Mouse (Mus musculus) mature B cell (primary cell): ENCODE results near the gene Vps8.

Experiments
- in situ Hi-C: fragments of 300-500 bp; cut with MboI; formaldehyde crosslinking; loops from 2 replicates; pipeline ENCODE4 v1.14.3; 2019

The Vps8 gene

GRCm38 (mm10) chr16:21625784-21626634, 203.1 kb downstream of the Vps8 start:
- in situ Hi-C loops, result no loop called here

- in situ Hi-C loops, result no loop called here
These were observed 204.3 kb downstream of the Vps8 start for GRCm38 (mm10) chr16:21627248-21627647.

GRCm38 (mm10) chr16:21628061-21628591, 205.2 kb downstream of the Vps8 start:
- in situ Hi-C loops, result no loop called here

DNA sequence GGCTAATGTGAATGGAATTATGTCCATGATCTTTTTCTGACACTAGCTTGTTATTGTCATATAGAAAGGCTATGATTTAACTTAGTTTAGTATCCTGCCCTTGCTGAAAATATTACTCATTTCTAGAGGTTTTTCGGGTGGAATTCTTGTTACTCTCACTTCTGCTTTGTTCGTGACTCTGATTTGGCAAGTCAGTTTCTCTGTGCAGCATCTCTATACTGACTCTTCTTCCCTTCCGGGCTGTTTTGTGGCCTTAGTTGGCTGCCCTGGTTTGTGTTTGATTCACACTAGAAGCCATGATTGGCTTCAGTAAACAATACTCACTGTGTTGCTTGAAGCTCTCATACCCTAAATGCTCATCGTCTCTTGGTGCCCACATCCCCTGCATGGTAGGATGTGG, 207.7 kb downstream of the Vps8 start:
- in situ Hi-C loops, result no loop called here

GRCm38 (mm10) chr16:21631815-21632222, 208.9 kb downstream of the Vps8 start:
- in situ Hi-C loops, result no loop called here

DNA sequence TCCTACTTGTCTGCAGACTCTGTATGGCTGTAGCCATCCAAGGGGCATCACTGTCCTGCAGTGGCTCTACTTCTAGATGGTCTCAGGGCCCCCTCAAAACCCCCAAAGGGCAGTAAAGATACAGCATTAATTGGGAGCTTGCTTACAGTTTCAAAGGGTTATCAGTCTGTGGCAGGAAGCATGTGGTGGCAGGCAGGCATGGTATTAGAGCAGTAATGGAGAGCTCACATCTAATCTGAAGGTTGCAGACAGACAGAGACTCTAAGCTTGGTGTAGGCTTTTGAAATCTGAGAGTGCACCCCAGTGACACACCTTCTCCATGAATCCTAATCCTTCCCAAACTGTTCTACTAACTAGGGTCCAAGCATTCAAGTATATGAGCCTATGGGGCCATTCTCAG, 211.5 kb downstream of the Vps8 start:
- in situ Hi-C loops, result no loop called here

GRCm38 (mm10) chr16:21636156-21636853, 213.4 kb downstream of the Vps8 start:
- in situ Hi-C loops, result no loop called here

DNA sequence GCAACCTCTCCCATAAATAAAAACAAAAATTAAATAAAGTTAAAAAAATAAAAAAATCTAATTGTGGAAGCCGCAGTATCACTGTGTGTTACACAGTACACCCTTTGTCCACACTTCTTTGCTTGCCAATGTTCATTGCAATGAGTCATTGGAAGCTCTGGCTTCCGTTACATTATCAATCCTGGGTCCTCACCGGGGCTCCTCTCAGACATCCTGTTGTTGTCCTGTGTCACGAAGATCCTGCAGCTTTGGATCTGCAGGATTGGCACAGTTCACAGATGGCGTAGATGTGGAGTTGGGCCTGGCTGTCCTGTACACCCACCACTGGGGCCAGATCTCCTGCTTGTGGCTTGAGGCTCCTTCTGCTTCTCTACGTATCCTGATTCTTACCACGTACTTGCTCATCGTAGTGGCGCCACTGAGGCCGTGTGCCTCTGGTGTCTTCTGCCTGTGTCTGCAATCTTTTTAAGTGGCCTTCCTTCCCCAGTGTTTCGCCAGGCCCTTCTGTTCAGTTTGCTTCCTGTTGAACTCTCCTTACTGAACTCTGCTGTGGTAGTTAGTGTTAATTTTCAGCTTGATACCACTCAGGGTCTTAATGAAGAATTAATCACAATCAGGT, 214.4 kb downstream of the Vps8 start:
- in situ Hi-C loops, result no loop called here

DNA sequence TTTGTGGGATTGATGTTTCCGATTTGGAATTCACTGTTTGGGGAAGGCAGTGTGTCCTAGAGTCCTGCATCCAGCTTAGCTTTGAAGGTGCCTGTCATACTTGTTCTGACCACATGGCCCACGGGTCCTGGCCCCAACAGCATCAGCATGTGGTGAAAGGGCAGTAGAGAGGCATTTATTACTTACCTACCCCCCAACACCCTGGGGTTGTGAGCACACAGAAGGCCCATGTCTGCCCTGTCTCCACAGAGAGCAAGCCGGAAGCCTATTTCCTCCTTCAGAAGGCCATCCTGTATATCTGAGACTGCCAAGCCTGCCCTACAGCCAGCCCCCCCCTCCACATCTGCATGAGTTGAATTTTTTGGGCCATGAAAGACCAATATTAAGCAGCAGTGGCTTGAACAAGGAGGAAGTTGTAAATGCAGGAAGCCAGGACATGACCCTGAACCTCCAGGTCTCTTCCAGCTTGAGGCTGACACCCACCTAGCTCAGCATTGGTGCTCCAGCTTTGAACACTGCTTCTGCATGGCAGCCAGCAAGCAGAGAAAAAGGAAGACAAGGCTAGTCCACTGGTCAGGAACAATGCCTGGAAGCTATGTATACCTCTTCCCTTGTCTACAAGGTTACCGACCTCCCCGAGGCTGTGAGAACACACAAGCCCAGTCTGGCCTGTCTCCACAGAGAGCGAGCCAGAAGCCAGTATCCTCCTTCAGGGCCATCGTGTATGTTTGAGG, 218.0 kb downstream of the Vps8 start:
- in situ Hi-C loops, result no loop called here

DNA sequence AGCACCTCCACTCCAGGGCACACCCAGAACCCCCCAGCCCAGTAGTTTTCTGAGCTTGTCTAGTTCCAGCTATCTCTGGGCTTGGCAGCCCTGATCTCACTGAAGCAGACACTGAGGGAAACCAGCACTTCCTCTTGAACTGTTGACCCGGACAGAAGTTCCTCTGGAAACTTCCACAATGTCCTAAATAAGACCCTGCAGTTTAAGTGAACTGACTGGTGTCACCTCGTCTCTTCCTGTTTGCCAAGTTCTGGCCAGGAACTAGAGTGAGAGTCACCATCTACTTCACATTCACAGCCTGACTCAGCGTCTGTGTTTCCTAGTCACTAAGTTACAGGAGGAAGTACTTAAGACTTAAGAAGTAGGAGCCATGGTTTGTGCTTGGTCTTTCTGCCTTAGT, 219.0 kb downstream of the Vps8 start:
- in situ Hi-C loops, result no loop called here

GRCm38 (mm10) chr16:21642906-21643305, 220.0 kb downstream of the Vps8 start:
- in situ Hi-C loops, result no loop called here

- in situ Hi-C loops, result no loop called here
These were observed 220.7 kb downstream of the Vps8 start for GRCm38 (mm10) chr16:21643621-21644041.

- in situ Hi-C loops, result no loop called here
These were observed 221.2 kb downstream of the Vps8 start for GRCm38 (mm10) chr16:21644066-21644561.

DNA sequence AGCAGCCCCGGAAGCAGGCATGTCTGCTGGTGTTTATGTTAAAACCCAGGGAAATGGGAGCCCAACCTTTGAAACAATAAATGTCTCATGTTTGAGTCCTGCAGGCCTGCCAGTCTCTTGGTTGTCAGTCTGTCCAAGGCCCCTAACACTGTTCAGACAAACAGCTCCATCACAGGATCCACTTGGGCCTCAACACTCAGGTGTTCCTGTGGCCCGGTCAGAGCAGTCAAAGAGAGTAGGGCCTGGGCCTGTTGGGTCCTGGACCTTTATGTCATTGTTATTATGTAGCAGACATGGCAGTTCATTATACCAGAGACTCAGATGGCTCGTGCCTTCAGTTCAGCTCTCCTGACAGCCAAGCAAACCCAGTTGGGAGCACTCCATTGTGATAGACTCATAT, 221.7 kb downstream of the Vps8 start:
- in situ Hi-C loops, result no loop called here

- in situ Hi-C loops, result no loop called here
These were observed 223.0 kb downstream of the Vps8 start for GRCm38 (mm10) chr16:21645915-21646314.

DNA sequence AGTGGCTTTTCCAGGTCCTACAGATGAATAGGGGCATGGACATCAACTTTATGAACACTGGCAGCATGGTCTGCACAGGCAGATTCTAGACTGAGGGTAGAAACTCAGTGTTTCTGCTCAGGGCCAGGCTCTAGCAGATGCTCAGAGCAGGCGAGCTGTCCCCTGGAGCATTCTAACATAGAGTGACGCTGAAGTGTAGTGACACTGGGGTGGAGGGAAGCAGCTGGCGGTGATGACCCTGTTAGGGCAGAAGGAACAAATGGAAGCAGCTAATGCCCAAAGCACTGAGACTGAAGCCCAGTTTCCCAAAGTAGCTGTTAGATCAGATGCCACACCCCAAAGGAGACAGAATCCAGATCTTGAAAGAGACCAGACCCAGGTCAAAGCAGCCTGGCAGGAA, 223.6 kb downstream of the Vps8 start:
- in situ Hi-C loops, result no loop called here

DNA sequence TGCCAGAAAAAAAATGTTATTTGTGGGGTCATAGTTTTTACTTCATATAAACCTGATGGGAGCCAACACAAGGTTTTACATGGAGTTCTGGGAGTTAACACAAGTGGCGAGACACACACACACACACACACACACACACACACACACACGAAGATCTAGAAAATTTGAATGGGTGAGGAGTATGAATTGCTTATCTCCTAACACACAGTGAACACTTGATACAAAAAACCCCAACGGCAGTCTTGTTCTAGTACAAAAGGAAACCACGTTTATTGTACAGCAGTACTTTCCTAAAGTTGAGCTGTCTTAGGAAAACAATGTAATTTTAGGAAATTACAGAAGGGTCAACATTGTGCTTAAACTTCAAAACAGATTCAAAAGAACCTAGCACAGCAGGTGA, 225.9 kb downstream of the Vps8 start:
- in situ Hi-C loops, result no loop called here

GRCm38 (mm10) chr16:21650289-21650688, 227.4 kb downstream of the Vps8 start:
- in situ Hi-C loops, result no loop called here

DNA sequence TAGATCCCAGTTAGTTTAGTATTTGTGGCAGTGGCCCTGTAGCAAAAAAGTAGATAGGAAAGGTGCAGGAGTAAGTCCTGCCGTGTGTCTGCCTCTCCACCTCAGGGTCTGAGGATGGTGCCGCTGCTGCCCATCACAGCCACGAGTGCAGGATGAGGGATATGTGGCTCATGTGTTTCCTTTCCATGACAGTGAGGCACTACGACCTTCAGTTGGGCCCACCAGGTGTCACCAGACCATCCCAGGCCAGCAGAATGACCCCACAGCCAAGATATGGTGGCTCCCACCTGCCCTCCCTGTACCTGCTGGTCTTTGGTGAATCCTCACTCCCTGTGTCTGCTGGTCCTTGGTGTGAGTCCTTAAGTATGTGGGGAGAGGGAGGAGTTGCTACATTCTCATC, 228.2 kb downstream of the Vps8 start:
- in situ Hi-C loops, result no loop called here

- in situ Hi-C loops, result no loop called here
These were observed 230.2 kb downstream of the Vps8 start for GRCm38 (mm10) chr16:21653151-21653550.

- in situ Hi-C loops, result no loop called here
These were observed 231.5 kb downstream of the Vps8 start for GRCm38 (mm10) chr16:21654384-21654783.

GRCm38 (mm10) chr16:21655291-21655690, 232.4 kb downstream of the Vps8 start:
- in situ Hi-C loops, result no loop called here
